Mouse (Mus musculus) midbrain, embryonic 11.5 days (tissue): ENCODE measurements at regions not wholly inside any gene's neighbourhood (a gene's known extent, or its start where the extent isn't known, plus 50 kb on each side); places are given as distances from the start of the nearest gene placed in this dataset.

ENCODE experiments used
- ATAC-seq: fragments of 200-750 bp; cut with Nextera tagmentation; 2 replicates; pipeline ENCODE4 v1.8.0; 2017; ENCODE audit warnings: moderate TSS enrichment, moderate library complexity; ENCODE audit not compliant: low FRiP score
- DNase-seq: peaks from one replicate; pipeline ENCODE4 v3.0.0; 2015; ENCODE audit warnings: low spot score; ENCODE audit errors: missing footprints
- H3K27ac ChIP-seq: fragments of 300-500 bp; sonication (generic); 2 replicates; pipeline ENCODE4 v1.5.1; 2014; ENCODE audit warnings: low read depth, low read length
- H3K27me3 ChIP-seq: fragments of 300-500 bp; sonication (generic); 2 replicates; pipeline ENCODE4 v1.6.1; 2014; ENCODE audit warnings: mild to moderate bottlenecking, low read length, moderate library complexity, mixed read lengths; ENCODE audit not compliant: control insufficient read depth, insufficient read depth
- H3K36me3 ChIP-seq: fragments of 300-500 bp; sonication (generic); 2 replicates; pipeline ENCODE4 v1.6.1; 2014; ENCODE audit warnings: mild to moderate bottlenecking, low read length, moderate library complexity, mixed read lengths; ENCODE audit not compliant: control insufficient read depth, insufficient read depth
- H3K4me1 ChIP-seq: fragments of 300-500 bp; sonication (generic); 2 replicates; pipeline ENCODE4 v1.6.1; 2014; ENCODE audit warnings: low read length; ENCODE audit not compliant: control insufficient read depth, insufficient read depth
- H3K4me2 ChIP-seq: fragments of 300-500 bp; sonication (generic); 2 replicates; pipeline ENCODE4 v1.6.1; 2014; ENCODE audit warnings: mild to moderate bottlenecking, moderate library complexity
- H3K4me3 ChIP-seq: fragments of 300-500 bp; sonication (generic); 2 replicates; pipeline ENCODE4 v1.5.1; 2014; ENCODE audit warnings: low read depth, low read length
- H3K9ac ChIP-seq: fragments of 300-500 bp; sonication (generic); 2 replicates; pipeline ENCODE4 v1.6.1; 2014; ENCODE audit warnings: low read length
- H3K9me3 ChIP-seq: fragments of 300-500 bp; sonication (generic); 2 replicates; pipeline ENCODE4 v1.6.1; 2016; ENCODE audit warnings: low read length; ENCODE audit not compliant: control insufficient read depth
- WGBS: fragments of 180-500 bp; shearing (Covaris S2); extraction: QIAGEN DNeasy Blood & Tissue Kit; methylation state at CpG from one replicate; pipeline ENCODE4 v1.1.7; 2014; 5-methylcytosine and 5-hydroxymethylcytosine counted together

GRCm38 (mm10) chr17:15193831-15194230 lies 152.5 kb upstream of the Gm3448 start:
- no peak for ATAC-seq
- DNase-seq = peak; percentile 81
- Histone ChIP-seq H3K27ac (no peak overlapping the region), H3K4me3 (no peak overlapping the region), H3K36me3 (no peaks in the 10 kb centered on the region), H3K9ac (no peak overlapping the region), H3K9me3 (no peaks in the 10 kb centered on the region), H3K4me1 (peaks cover 11% of the 10 kb centered on the region), H3K4me2 (no peak overlapping the region), H3K27me3 (no peaks in the 10 kb centered on the region; the same call in 1 of the 2 replicates)
- 72% methylated on average over 6 of the region's 6 CpGs for WGBS

- Histone ChIP-seq H3K9me3 (no peaks in the 10 kb centered on the region), H3K9ac (no peak overlapping the region), H3K27me3 (no peaks in the 10 kb centered on the region; the same call in 1 of the 2 replicates), H3K27ac (no peak overlapping the region), H3K36me3 (no peaks in the 10 kb centered on the region), H3K4me3 (no peak overlapping the region), H3K4me1 (peaks cover 11% of the 10 kb centered on the region), H3K4me2 (no peak overlapping the region)
- 71% methylated on average over 7 of the region's 7 CpGs for WGBS
- DNase-seq (no peak), ATAC-seq (no peak)
Measured at GRCm38 (mm10) chr17:15192840-15193239, 151.5 kb upstream of the Gm3448 start.

DNA sequence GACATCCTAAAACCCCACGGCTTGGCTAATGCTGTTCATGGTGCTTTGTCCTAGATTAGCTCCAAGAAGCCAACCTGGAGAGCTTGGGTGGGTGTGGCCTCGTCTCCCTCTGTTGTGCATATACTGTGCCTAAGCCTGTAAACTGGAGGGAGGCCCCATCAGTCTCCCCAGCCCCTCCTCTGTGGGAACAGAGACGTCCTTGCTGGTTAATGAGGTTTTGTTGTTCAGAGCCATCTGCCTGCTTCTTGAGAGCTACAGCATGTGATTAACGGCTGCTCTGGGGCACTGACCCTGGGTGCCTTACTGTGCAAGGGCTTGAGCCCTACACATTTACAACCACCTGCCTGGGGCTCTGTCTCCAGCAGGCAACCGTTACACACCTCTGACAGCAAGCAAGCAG lies 143.9 kb upstream of the Gm3448 start:
- Histone ChIP-seq H3K4me3 (no peak overlapping the region), H3K4me1 (peaks cover 18% of the 10 kb centered on the region), H3K27me3 (no peaks in the 10 kb centered on the region), H3K4me2 (no peak overlapping the region), H3K9me3 (no peaks in the 10 kb centered on the region), H3K9ac (no peak overlapping the region), H3K36me3 (no peaks in the 10 kb centered on the region), H3K27ac (no peak overlapping the region)
- ATAC-seq (peak; percentile 74), DNase-seq (no peak)
- WGBS = 8% methylated on average over 5 of the region's 5 CpGs

- WGBS = 83% methylated on average over 6 of the region's 6 CpGs
- H3K4me1 ChIP-seq = peaks cover 25% of the 10 kb centered on the region
- H3K27me3 ChIP-seq = no peaks in the 10 kb centered on the region
- ATAC-seq (no peak), DNase-seq (no peak)
- H3K9ac ChIP-seq = no peak overlapping the region
- H3K4me2 ChIP-seq = no peak overlapping the region
- no peaks in the 10 kb centered on the region for H3K9me3 ChIP-seq
- H3K27ac ChIP-seq = no peak overlapping the region
- no peak overlapping the region for H3K4me3 ChIP-seq
- H3K36me3 ChIP-seq = no peaks in the 10 kb centered on the region
Measured at GRCm38 (mm10) chr17:15183800-15184199, 142.5 kb upstream of the Gm3448 start.

DNA sequence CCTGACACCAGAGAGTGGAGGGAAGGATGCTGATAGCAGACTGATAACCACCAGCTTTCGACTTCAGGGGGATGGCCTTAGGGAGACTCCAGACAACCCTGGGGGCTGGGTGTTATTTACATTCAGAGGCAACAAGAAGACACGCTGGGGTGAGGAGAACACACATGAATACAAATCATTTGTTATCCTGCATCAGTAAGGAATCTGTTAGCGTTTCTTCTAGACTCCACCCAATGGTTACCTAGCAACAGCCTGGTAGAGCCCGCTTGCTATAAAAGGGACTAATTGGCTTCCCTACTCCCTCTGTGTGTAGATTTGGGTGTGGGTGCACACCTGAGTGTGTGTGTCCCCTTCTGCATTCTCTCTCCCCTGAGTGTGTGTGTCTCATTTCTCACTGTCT lies 140.8 kb upstream of the Gm3448 start:
- Histone ChIP-seq H3K36me3 (no peaks in the 10 kb centered on the region), H3K9ac (no peak overlapping the region), H3K4me3 (no peak overlapping the region), H3K4me1 (peaks cover 25% of the 10 kb centered on the region), H3K9me3 (no peaks in the 10 kb centered on the region), H3K27ac (no peak overlapping the region), H3K4me2 (no peak overlapping the region), H3K27me3 (no peaks in the 10 kb centered on the region)
- 0 out of 2 replicates have a peak, but pooled peaks have one; percentile 36 for ATAC-seq
- DNase-seq = no peak
- 27% methylated on average over 4 of the region's 4 CpGs for WGBS

DNA sequence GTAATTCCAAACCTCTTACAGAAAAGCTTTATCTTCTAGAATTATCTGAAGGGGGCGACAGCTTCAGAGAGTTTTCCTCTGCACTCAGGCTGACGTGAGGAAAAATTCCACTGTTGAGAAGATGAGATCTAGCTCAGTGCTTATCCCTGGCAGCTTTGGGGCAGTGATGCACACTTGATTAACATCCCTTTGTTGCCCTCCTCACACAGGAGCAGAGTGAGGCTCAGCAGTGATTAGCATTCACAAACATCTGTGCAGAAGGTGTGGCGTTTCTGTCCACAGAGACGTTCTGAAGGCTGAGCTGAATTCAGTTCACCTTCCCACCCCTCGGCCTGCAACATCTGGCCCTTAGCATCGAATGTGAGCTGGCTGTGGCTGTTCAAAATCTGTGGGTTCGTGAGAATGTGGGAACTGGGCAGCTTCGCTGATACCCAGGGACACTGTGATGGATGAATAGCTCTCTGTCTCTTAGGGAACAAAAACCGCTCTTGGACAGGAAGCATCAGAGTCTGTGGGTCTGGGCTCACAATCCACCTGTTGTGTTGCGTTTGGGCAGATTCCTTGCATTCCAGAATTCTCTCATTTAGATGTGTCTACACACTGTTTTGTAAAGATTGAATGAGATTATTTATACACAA lies 139.0 kb upstream of the Gm3448 start:
- ATAC-seq (peak; percentile 44; the same call in 1 of the 2 replicates), DNase-seq (no peak)
- H3K4me1 ChIP-seq = peaks cover 22% of the 10 kb centered on the region
- no peak overlapping the region for H3K4me2 ChIP-seq
- no peaks in the 10 kb centered on the region for H3K9me3 ChIP-seq
- H3K36me3 ChIP-seq = no peaks in the 10 kb centered on the region
- H3K27ac ChIP-seq = 0 out of 2 replicates have a peak overlapping the region, but pooled peaks have one; percentile 7
- H3K4me3 ChIP-seq = no peak overlapping the region
- H3K27me3 ChIP-seq = no peaks in the 10 kb centered on the region
- WGBS = 29% methylated on average over 10 of the region's 10 CpGs
- no peak overlapping the region for H3K9ac ChIP-seq

GRCm38 (mm10) chr17:15179411-15179951 lies 138.1 kb upstream of the Gm3448 start:
- ATAC-seq (no peak), DNase-seq (no peak)
- no peaks in the 10 kb centered on the region for H3K9me3 ChIP-seq
- H3K27ac ChIP-seq = no peak overlapping the region
- WGBS = 57% methylated on average over 4 of the region's 4 CpGs
- no peak overlapping the region for H3K4me2 ChIP-seq
- H3K9ac ChIP-seq = no peak overlapping the region
- H3K4me1 ChIP-seq = peaks cover 18% of the 10 kb centered on the region
- no peaks in the 10 kb centered on the region for H3K36me3 ChIP-seq
- H3K27me3 ChIP-seq = no peaks in the 10 kb centered on the region
- no peak overlapping the region for H3K4me3 ChIP-seq

DNA sequence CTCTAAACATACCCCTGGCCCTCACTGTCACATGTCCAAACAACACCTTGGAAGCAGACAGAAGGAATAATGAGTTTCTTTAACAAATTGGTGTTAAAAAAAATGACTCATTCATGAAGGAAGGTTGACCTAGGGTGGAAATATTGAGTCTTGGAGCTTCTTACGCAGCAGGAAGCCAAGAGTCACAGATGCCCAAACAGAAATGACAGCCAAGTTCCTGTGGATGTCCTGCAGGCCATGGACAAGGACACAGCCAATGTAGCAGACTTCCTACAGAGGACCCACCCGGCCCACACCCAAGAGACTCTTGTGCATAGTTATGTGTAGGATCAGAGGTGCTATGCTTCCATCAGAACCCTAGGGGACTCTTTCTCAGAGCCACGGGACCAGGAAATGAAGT lies 136.1 kb upstream of the Gm3448 start:
- Histone ChIP-seq H3K36me3 (no peaks in the 10 kb centered on the region), H3K4me2 (no peak overlapping the region), H3K9ac (no peak overlapping the region), H3K9me3 (no peaks in the 10 kb centered on the region), H3K4me1 (peaks cover 18% of the 10 kb centered on the region), H3K4me3 (no peak overlapping the region), H3K27ac (no peak overlapping the region), H3K27me3 (no peaks in the 10 kb centered on the region)
- DNase-seq = no peak
- WGBS = 87% methylated on average over 3 of the region's 3 CpGs
- ATAC-seq = no peak

- WGBS = 70% methylated on average over 9 of the region's 9 CpGs
- Histone ChIP-seq H3K4me1 (peaks cover 2% of the 10 kb centered on the region), H3K27ac (no peak overlapping the region), H3K4me3 (no peak overlapping the region), H3K36me3 (no peaks in the 10 kb centered on the region), H3K9me3 (no peaks in the 10 kb centered on the region), H3K27me3 (no peaks in the 10 kb centered on the region), H3K4me2 (no peak overlapping the region), H3K9ac (no peak overlapping the region)
- DNase-seq (no peak), ATAC-seq (no peak)
Measured at GRCm38 (mm10) chr17:15174354-15174953, 133.1 kb upstream of the Gm3448 start.
